Mouse (Mus musculus) brain, adult 2 months (tissue): Measurements from ENCODE around the gene Tex11.

Source experiments
- DNase-seq: peaks from one replicate; pipeline ENCODE4 v3.0.0; 2011; ENCODE audit warnings: low read depth, low spot score

The Tex11 gene

GRCm38 (mm10) chrX:101059541-101059940 lies at the start of gene Tex11:
Gene Tex11, minus strand, starts transcription at chrX:101059667.
- DNase-seq = no peak

GRCm38 (mm10) chrX:101085920-101086319 lies 26.5 kb upstream of the Tex11 start, which contains the start of gene Slc7a3:
Gene Slc7a3, minus strand, starts transcription at chrX:101086020.
- peak; percentile 5 for DNase-seq

GRCm38 (mm10) chrX:101085211-101085610 lies 25.7 kb upstream of the Tex11 start:
- DNase-seq = peak; percentile 9

- no peak for DNase-seq
These were observed 24.7 kb upstream of the Tex11 start for GRCm38 (mm10) chrX:101084192-101084591.

- peak; percentile 12 for DNase-seq
These were observed 5.8 kb upstream of the Tex11 start for GRCm38 (mm10) chrX:101065245-101065644.

GRCm38 (mm10) chrX:101063503-101063902 lies 4.0 kb upstream of the Tex11 start:
- DNase-seq = peak; percentile 24

GRCm38 (mm10) chrX:100943640-100944039 lies 115.8 kb downstream of the Tex11 start:
- peak; percentile 31 for DNase-seq

- DNase-seq = no peak
These were observed 220.3 kb downstream of the Tex11 start for GRCm38 (mm10) chrX:100839211-100839610.

- no peak for DNase-seq
These were observed 226.7 kb downstream of the Tex11 start for GRCm38 (mm10) chrX:100832806-100833205.

- no peak for DNase-seq
These were observed 233.9 kb downstream of the Tex11 start for GRCm38 (mm10) chrX:100825557-100825956.

GRCm38 (mm10) chrX:100821149-100821548 lies 238.3 kb downstream of the Tex11 start:
- DNase-seq = no peak

GRCm38 (mm10) chrX:100818681-100819080 lies 240.8 kb downstream of the Tex11 start:
- no peak for DNase-seq

- peak; percentile 87 for DNase-seq
These were observed 243.7 kb downstream of the Tex11 start for GRCm38 (mm10) chrX:100815766-100816165.

- no peak for DNase-seq
These were observed 245.3 kb downstream of the Tex11 start for GRCm38 (mm10) chrX:100814139-100814538.

- peak; percentile 30 for DNase-seq
These were observed 248.3 kb downstream of the Tex11 start for GRCm38 (mm10) chrX:100811129-100811528.

- DNase-seq = no peak
These were observed 257.4 kb downstream of the Tex11 start for GRCm38 (mm10) chrX:100802034-100802433.

- DNase-seq = no peak
These were observed 258.8 kb downstream of the Tex11 start for GRCm38 (mm10) chrX:100800643-100801042.

- peak; percentile 84 for DNase-seq
These were observed 261.5 kb downstream of the Tex11 start for GRCm38 (mm10) chrX:100797851-100798527.

GRCm38 (mm10) chrX:100797370-100797769 lies 262.1 kb downstream of the Tex11 start:
- DNase-seq = no peak

- no peak for DNase-seq
These were observed 262.8 kb downstream of the Tex11 start for GRCm38 (mm10) chrX:100796741-100797090.

- peak; percentile 84 for DNase-seq
These were observed 263.3 kb downstream of the Tex11 start for GRCm38 (mm10) chrX:100796041-100796740.

- no peak for DNase-seq
These were observed 270.1 kb downstream of the Tex11 start for GRCm38 (mm10) chrX:100789322-100789721.
